Mouse (Mus musculus) megakaryocyte, embryonic 14.5 days (primary cell): ENCODE data around the gene Spin1.

Experiments used
- FLI1 ChIP-seq: IDR thresholded peaks from 2 replicates; pipeline ENCODE4 v1.6.1; 2012; ENCODE audit warnings: low read length, inconsistent platforms, mixed read lengths
- GATA1 ChIP-seq: IDR thresholded peaks from 3 replicates; pipeline ENCODE4 v1.6.1; 2012; ENCODE audit warnings: mixed read lengths, low read length, inconsistent platforms, borderline replicate concordance

- TF ChIP-seq GATA1 (no peak), FLI1 (no peak)
These were observed 28.9 kb upstream of the Spin1 start for GRCm38 (mm10) chr13:51071763-51072276.
